In the genomic region with DNA sequence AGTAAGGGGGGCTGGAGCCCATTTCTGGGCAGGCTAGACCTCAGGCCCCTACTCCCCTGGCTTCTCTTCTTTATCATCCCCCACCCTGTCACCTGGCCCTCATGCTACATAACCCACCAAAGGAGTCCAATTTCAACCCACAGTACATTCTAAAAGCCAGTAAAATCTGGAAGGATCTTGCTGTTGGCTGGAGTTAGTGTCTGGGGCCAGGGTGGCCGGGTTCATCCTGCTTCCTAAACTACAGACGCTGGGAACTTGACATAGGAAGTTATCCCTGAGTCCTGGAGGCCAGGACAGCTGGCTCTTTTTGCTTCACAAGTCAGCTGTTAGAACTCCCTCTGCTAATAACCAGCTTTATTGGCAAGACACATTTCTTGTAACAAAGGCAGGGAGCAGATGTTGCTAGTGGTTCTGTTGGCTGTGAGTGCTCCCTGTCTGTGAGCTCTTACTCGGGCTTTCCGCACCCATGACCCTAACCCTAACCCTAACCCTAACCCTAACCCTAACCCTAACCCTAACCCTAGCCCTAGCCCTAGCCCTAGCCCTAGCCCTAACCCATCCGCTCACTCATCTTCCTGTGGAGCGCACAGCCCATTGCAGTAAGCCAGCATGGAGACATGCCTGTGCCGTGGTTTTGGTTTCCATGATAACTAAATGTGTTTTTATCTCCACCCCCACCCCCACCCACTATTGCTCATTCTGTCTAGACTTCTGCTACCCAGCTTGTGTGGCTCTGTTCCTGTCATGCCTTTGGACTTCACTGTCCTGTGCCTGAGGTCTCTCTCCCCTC, we compare ENCODE assay signal across 9 mouse cellular contexts.
DNase-seq lines count a peak whose midpoint lies in the region; ATAC-seq lines count a peak whose summit lies in the region.
"Had no signal": no experiment of that assay in that cellular context is flagged by ENCODE, and none has a peak within 500 bp of the region (broad histone marks: within the 10 kb centered on the region; RNA-seq: fewer than 3 reads in every experiment).

No protein-coding gene starts in this region.

- no peak overlapping the region for H3K9ac ChIP-seq in embryonic facial prominence, embryonic 14.5 days (ENCODE audit: low read depth, low read length)

- peaks cover 24% of the 10 kb centered on the region for H3K4me1 ChIP-seq in embryonic facial prominence, embryonic 14.5 days (ENCODE audit: control insufficient read depth, insufficient read depth, low read length)

- H3K4me3 ChIP-seq in embryonic facial prominence, embryonic 14.5 days (ENCODE audit: low read depth, low read length) = no peak overlapping the region
- H3K4me3 ChIP-seq: erythroblast, embryonic 14.5 days had no signal

- ATAC-seq in embryonic facial prominence, embryonic 14.5 days (ENCODE audit: low read depth) = peak; percentile 30; the same call in 1 of the 2 replicates

- 0 out of 2 replicates have a peak overlapping the region, but pooled peaks have one; percentile 8 for H3K27ac ChIP-seq in embryonic facial prominence, embryonic 14.5 days (replicated peaks; ENCODE audit: low read depth, low read length)

- H3K4me2 ChIP-seq in embryonic facial prominence, embryonic 14.5 days (ENCODE audit: low read depth, low read length) = no peak overlapping the region

- DNase-seq in kidney, adult 11 months = peak; percentile 31
- DNase-seq in kidney, adult 18-20 months = no peak
- peak; percentile 84 for DNase-seq in embryonic facial prominence, embryonic 14.5 days (ENCODE audit: low spot score)
- DNase-seq in induced T-regulatory cell, adult 2 months (ENCODE audit: low read depth) = peak; percentile 7
- DNase-seq in lung, postnatal 10 days = peak; percentile 79
- DNase-seq in spleen, adult 18-20 months = no peak
- no peak for DNase-seq in cerebellum, postnatal 4 days (ENCODE audit: low spot score in 2 of 2)
- no peak for DNase-seq in cerebellum, postnatal 10 days

- H3K27me3 ChIP-seq in embryonic facial prominence, embryonic 14.5 days (replicated peaks; ENCODE audit: control insufficient read depth, insufficient read depth, low read length) = no peaks in the 10 kb centered on the region

- WGBS in embryonic facial prominence, embryonic 14.5 days = 65% methylated on average over 7 of the region's 7 CpGs

- no peaks in the 10 kb centered on the region for H3K36me3 ChIP-seq in embryonic facial prominence, embryonic 14.5 days (ENCODE audit: control insufficient read depth, insufficient read depth, low read length)

- H3K9me3 ChIP-seq in embryonic facial prominence, embryonic 14.5 days (ENCODE audit: control insufficient read depth, low read length) = no peaks in the 10 kb centered on the region

Comparison
In these comparisons a context has a peak if more than half of its experiments do, and no peak if none do; other contexts are left out.
1. DNase-seq: peak in kidney, adult 11 months (single experiment), embryonic facial prominence, embryonic 14.5 days (single experiment), induced T-regulatory cell, adult 2 months (single experiment) and lung, postnatal 10 days (single experiment); none in kidney, adult 18-20 months (single experiment), spleen, adult 18-20 months (0 of 2), cerebellum, postnatal 4 days (0 of 2) and cerebellum, postnatal 10 days (0 of 2).